Mouse (Mus musculus): ENCODE data around the gene Cfap221. TPM values are rescaled to one million over a fixed set of nuclear protein-coding genes. Genes with fewer than 3 reads are reported as not detected.
A peak's percentile ranks its signal among the peaks of the same experiment; 100 is the strongest.

Gene Cfap221
- total and polyA plus RNA-seq, 2 experiments = not detected

GRCm38 (mm10) chr1:120025050-120025439, 28.0 kb upstream of the Cfap221 start:
- no peak overlapping the region for H3K4me3 ChIP-seq (ENCODE audit: insufficient read depth, low read depth, low read length)
- 15% methylated on average over 2 of the region's 2 CpGs for WGBS
- no peak overlapping the region for H3K9ac ChIP-seq (ENCODE audit: low read depth, low read length)
- H3K27me3 ChIP-seq (ENCODE audit: control insufficient read depth, insufficient read depth, low read length) = no peaks in the 10 kb centered on the region
- DNase-seq (ENCODE audit: extremely low read depth, low read depth, low spot score) = no peak
- H3K4me1 ChIP-seq (ENCODE audit: control insufficient read depth, insufficient read depth, low read length) = peaks cover 2% of the 10 kb centered on the region
- H3K79me2 ChIP-seq (ENCODE audit: control insufficient read depth, insufficient read depth, low read length) = no peaks in the 10 kb centered on the region
- TF ChIP-seq POLR2A (IDR thresholded peaks at IDR 0.05; ENCODE audit: extremely low read depth, insufficient read depth, low read length) = no peak
- no peak for TF ChIP-seq CTCF (IDR thresholded peaks at IDR 0.05; ENCODE audit: low read depth, low read length)
- H3K36me3 ChIP-seq (ENCODE audit: control insufficient read depth, insufficient read depth, low read length) = no peaks in the 10 kb centered on the region
- H3K27ac ChIP-seq (replicated peaks; ENCODE audit: insufficient read depth, low read depth, low read length) = no peak overlapping the region

- no peak for TF ChIP-seq CTCF (IDR thresholded peaks at IDR 0.05; ENCODE audit: low read depth, low read length)
- no peak for TF ChIP-seq POLR2A (IDR thresholded peaks at IDR 0.05; ENCODE audit: extremely low read depth, insufficient read depth, low read length)
- Histone ChIP-seq H3K4me1 (ENCODE audit: control insufficient read depth, insufficient read depth, low read length) (peaks cover 2% of the 10 kb centered on the region), H3K79me2 (ENCODE audit: control insufficient read depth, insufficient read depth, low read length) (no peaks in the 10 kb centered on the region), H3K27ac (replicated peaks; ENCODE audit: insufficient read depth, low read depth, low read length) (no peak overlapping the region), H3K9ac (ENCODE audit: low read depth, low read length) (no peak overlapping the region), H3K36me3 (ENCODE audit: control insufficient read depth, insufficient read depth, low read length) (no peaks in the 10 kb centered on the region), H3K4me3 (ENCODE audit: insufficient read depth, low read depth, low read length) (no peak overlapping the region), H3K27me3 (ENCODE audit: control insufficient read depth, insufficient read depth, low read length) (no peaks in the 10 kb centered on the region)
- peak; percentile 66 for DNase-seq (ENCODE audit: extremely low read depth, low read depth, low spot score)
- WGBS = 38% methylated on average over 10 of the region's 10 CpGs
Measured at GRCm38 (mm10) chr1:120024331-120025049, 27.5 kb upstream of the Cfap221 start.

GRCm38 (mm10) chr1:120021951-120022350, 24.9 kb upstream of the Cfap221 start:
- TF ChIP-seq CTCF (IDR thresholded peaks at IDR 0.05; ENCODE audit: low read depth, low read length) (no peak), POLR2A (IDR thresholded peaks at IDR 0.05; ENCODE audit: extremely low read depth, insufficient read depth, low read length) (no peak)
- no peak for DNase-seq (ENCODE audit: extremely low read depth, low read depth, low spot score)
- Histone ChIP-seq H3K36me3 (ENCODE audit: control insufficient read depth, insufficient read depth, low read length) (no peaks in the 10 kb centered on the region), H3K27me3 (ENCODE audit: control insufficient read depth, insufficient read depth, low read length) (no peaks in the 10 kb centered on the region), H3K4me1 (ENCODE audit: control insufficient read depth, insufficient read depth, low read length) (peaks cover 2% of the 10 kb centered on the region; the same call in 1 of the 2 replicates), H3K9ac (ENCODE audit: low read depth, low read length) (no peak overlapping the region), H3K4me3 (ENCODE audit: insufficient read depth, low read depth, low read length) (no peak overlapping the region), H3K79me2 (ENCODE audit: control insufficient read depth, insufficient read depth, low read length) (no peaks in the 10 kb centered on the region), H3K27ac (replicated peaks; ENCODE audit: insufficient read depth, low read depth, low read length) (no peak overlapping the region)
- WGBS = 90% methylated on average over 17 of the region's 17 CpGs

DNA sequence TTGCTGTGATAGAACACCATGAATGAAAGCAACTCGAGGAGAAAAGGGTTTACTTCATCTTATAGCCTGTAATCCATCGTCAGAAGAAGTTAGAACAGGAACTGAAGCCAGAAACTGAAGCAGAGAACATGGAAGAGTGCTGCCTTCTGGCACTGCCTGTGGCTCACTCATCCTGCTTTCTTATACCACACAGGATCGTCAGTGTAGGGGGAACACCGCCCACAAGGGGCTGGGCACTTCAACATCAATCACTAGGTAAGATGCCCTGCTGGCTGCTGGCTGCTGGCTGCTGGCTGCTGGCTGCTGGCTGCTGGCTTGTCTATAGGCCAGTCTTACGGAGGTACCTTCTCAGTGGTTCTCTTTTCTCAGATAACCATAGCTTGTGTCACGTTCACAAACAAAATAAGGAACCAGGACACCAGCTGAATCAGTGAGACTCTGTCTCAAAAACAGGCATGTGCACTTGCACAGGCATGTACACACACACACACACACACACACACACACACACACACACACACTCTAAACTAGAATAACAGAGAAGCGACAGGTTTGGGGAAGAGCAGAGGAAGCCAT, 23.4 kb upstream of the Cfap221 start:
- H3K27ac ChIP-seq (replicated peaks; ENCODE audit: insufficient read depth, low read depth, low read length) = no peak overlapping the region
- no peaks in the 10 kb centered on the region for H3K27me3 ChIP-seq (ENCODE audit: control insufficient read depth, insufficient read depth, low read length)
- WGBS = 67% methylated on average over 7 of the region's 7 CpGs
- no peak for DNase-seq (ENCODE audit: extremely low read depth, low read depth, low spot score)
- TF ChIP-seq CTCF (IDR thresholded peaks at IDR 0.05; ENCODE audit: low read depth, low read length) = no peak
- TF ChIP-seq POLR2A (IDR thresholded peaks at IDR 0.05; ENCODE audit: extremely low read depth, insufficient read depth, low read length) = no peak
- no peak overlapping the region for H3K4me3 ChIP-seq (ENCODE audit: insufficient read depth, low read depth, low read length)
- no peak overlapping the region for H3K9ac ChIP-seq (ENCODE audit: low read depth, low read length)
- peaks cover 2% of the 10 kb centered on the region; the same call in 1 of the 2 replicates for H3K4me1 ChIP-seq (ENCODE audit: control insufficient read depth, insufficient read depth, low read length)
- H3K36me3 ChIP-seq (ENCODE audit: control insufficient read depth, insufficient read depth, low read length) = no peaks in the 10 kb centered on the region
- no peaks in the 10 kb centered on the region for H3K79me2 ChIP-seq (ENCODE audit: control insufficient read depth, insufficient read depth, low read length)

- no peaks in the 10 kb centered on the region for H3K79me2 ChIP-seq (ENCODE audit: control insufficient read depth, insufficient read depth, low read length)
- no peaks in the 10 kb centered on the region for H3K27me3 ChIP-seq (ENCODE audit: control insufficient read depth, insufficient read depth, low read length)
- H3K27ac ChIP-seq (replicated peaks; ENCODE audit: insufficient read depth, low read depth, low read length) = no peak overlapping the region
- no peak overlapping the region for H3K9ac ChIP-seq (ENCODE audit: low read depth, low read length)
- TF ChIP-seq CTCF (IDR thresholded peaks at IDR 0.05; ENCODE audit: low read depth, low read length) (no peak), POLR2A (IDR thresholded peaks at IDR 0.05; ENCODE audit: extremely low read depth, insufficient read depth, low read length) (no peak)
- no peak for DNase-seq (ENCODE audit: extremely low read depth, low read depth, low spot score)
- H3K4me3 ChIP-seq (ENCODE audit: insufficient read depth, low read depth, low read length) = no peak overlapping the region
- H3K4me1 ChIP-seq (ENCODE audit: control insufficient read depth, insufficient read depth, low read length) = no peaks in the 10 kb centered on the region
- WGBS = 81% methylated on average over 12 of the region's 12 CpGs
- H3K36me3 ChIP-seq (ENCODE audit: control insufficient read depth, insufficient read depth, low read length) = no peaks in the 10 kb centered on the region
Measured at GRCm38 (mm10) chr1:120019428-120019827, 22.4 kb upstream of the Cfap221 start.

DNA sequence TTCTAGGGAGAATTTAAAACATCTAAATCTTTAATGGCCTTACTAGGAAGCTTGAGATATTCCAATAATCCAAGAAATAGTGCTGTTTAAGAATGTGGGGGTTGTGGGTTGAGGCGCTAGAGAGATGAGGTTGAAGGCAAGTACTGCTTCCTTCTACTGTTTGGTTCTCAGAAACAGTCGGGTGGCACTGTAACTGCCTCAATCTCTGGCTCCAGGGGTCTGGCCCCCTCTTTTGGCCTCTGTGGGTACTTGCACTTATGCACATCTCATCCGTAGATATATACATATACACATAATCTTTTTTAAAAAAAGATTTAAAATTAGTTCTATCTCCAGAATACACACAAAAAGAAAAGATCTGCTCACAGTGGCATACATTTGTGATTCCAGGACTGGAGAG, 21.9 kb upstream of the Cfap221 start:
- WGBS = 70% methylated on average over 3 of the region's 3 CpGs
- no peaks in the 10 kb centered on the region for H3K36me3 ChIP-seq (ENCODE audit: control insufficient read depth, insufficient read depth, low read length)

More for the DNA sequence above, 21.9 kb upstream of the Cfap221 start:
- DNase-seq (ENCODE audit: extremely low read depth, low read depth, low spot score) = no peak
- TF ChIP-seq CTCF (IDR thresholded peaks at IDR 0.05; ENCODE audit: low read depth, low read length) (no peak), POLR2A (IDR thresholded peaks at IDR 0.05; ENCODE audit: extremely low read depth, insufficient read depth, low read length) (no peak)
- H3K4me1 ChIP-seq (ENCODE audit: control insufficient read depth, insufficient read depth, low read length) = no peaks in the 10 kb centered on the region
- H3K9ac ChIP-seq (ENCODE audit: low read depth, low read length) = no peak overlapping the region
- H3K27ac ChIP-seq (replicated peaks; ENCODE audit: insufficient read depth, low read depth, low read length) = no peak overlapping the region
- no peak overlapping the region for H3K4me3 ChIP-seq (ENCODE audit: insufficient read depth, low read depth, low read length)
- H3K79me2 ChIP-seq (ENCODE audit: control insufficient read depth, insufficient read depth, low read length) = no peaks in the 10 kb centered on the region
- H3K27me3 ChIP-seq (ENCODE audit: control insufficient read depth, insufficient read depth, low read length) = no peaks in the 10 kb centered on the region
